Mouse (Mus musculus): ENCODE results near the gene H2-DMb2. TPM values are rescaled to one million over a fixed set of nuclear protein-coding genes. Genes with fewer than 3 reads are reported as not detected.

H2-DMb2 gene
- total RNA-seq, 1 experiment from 2014 or later, result 3.3 TPM

- ATAC-seq (replicated peaks; ENCODE audit: low read depth, poor library complexity, severe bottlenecking), result peak; percentile 68
Observed at GRCm38 (mm10) chr17:34197904-34198520, 54.9 kb downstream of the H2-DMb2 start.

- no peak for ATAC-seq (replicated peaks; ENCODE audit: low read depth, poor library complexity, severe bottlenecking)
Observed at GRCm38 (mm10) chr17:34198521-34198912, 55.4 kb downstream of the H2-DMb2 start.

DNA sequence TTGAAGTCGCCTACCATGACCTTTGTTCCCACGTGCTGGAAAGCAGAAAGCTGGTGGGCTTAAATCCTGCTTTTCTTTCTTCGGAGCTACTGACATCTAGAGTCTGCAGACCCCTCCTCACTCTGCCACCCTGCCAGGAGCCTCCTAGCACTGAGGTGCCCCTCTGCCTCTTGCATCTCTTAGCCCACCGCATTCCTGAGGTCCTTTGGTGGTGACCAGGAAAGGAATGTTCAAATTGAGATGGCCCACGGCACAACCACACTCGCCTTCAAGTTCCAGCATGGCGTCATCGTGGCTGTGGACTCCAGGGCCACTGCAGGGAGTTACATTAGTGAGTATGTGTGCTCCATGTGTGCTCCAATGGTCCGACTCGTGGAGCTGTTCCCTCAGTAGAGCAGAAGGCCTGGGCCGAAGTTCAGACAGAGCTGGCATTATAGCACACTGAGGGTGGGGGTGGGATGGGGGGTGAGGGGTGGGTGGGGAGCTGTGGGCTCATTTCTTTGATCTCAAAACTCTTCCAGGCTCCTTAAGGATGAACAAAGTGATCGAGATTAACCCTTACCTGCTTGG lies 56.0 kb downstream of the H2-DMb2 start:
- ATAC-seq (replicated peaks; ENCODE audit: low read depth, poor library complexity, severe bottlenecking), result no peak

DNA sequence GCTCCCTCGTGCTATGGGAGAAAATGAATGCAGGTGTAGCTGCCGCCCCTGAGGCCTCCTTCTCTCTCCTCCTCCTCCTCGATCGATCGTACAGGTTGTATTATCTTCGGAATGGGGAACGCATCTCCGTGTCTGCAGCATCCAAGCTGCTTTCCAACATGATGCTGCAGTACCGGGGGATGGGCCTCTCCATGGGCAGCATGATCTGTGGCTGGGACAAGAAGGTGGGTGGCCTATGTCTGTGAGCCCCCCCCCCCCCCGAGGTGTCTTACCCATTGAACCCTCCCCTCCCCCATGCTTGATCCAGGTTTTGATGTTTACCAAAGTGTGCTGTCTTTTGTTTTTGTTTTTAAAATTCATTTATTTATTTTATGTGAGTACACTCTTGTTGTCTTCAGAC lies 56.9 kb downstream of the H2-DMb2 start:
- no peak for ATAC-seq (replicated peaks; ENCODE audit: low read depth, poor library complexity, severe bottlenecking)

DNA sequence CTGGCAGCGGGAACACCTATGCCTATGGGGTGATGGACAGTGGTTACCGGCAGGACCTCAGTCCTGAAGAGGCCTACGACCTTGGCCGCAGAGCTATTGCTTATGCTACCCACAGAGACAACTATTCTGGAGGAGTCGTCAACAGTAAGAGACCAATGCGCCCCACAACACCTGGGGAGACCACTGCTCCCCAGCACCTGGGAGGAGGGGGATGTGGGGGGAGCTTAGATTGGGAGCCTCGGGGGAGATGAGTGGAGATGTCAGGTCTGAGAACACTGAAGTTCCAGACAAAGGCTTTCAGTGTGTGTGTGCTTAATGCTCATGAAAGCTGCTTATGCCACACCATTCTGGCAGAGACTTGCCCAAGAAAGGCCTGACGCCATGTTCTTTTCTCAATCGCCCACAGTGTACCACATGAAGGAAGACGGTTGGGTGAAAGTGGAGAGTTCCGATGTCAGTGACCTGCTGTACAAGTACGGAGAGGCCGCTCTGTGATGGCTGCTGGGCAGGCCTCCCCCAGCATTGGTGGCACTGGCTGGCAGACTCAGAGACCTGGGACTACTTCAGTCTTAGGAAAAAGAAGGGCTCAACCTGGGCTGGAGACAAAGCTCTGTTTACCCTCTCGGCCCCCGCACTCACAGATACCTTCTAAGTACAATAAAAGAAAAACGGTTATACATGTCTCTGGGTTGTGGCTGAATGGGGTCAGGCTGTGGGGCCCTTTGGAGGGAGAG lies 57.8 kb downstream of the H2-DMb2 start:
- ATAC-seq (replicated peaks; ENCODE audit: low read depth, poor library complexity, severe bottlenecking), result no peak

Other genes starting within 250 kb of the H2-DMb2 start
- gene Platr17, start 238.2 kb upstream of the H2-DMb2 start, total RNA-seq (2017), result 1.2 and 1.5 TPM in 2 replicates
- gene Daxx, start 233.9 kb upstream of the H2-DMb2 start, total RNA-seq (2017), result 24.1 and 44.4 TPM in 2 replicates
- 42.2 and 56.4 TPM in 2 replicates for gene Tapbp, start 227.4 kb upstream of the H2-DMb2 start, total RNA-seq (2017)
- gene Zbtb22, start 227.4 kb upstream of the H2-DMb2 start, total RNA-seq (2017), result 16.6 and 24.1 TPM in 2 replicates
- gene Rgl2, start 213.8 kb upstream of the H2-DMb2 start, total RNA-seq (2017), result 21.2 and 22.5 TPM in 2 replicates
- gene Pfdn6, start 203.0 kb upstream of the H2-DMb2 start, total RNA-seq (2017), result 128 and 170 TPM in 2 replicates
- gene Wdr46, start 202.6 kb upstream of the H2-DMb2 start, total RNA-seq (2017), result 50.0 and 62.5 TPM in 2 replicates
- gene B3galt4, start 191.8 kb upstream of the H2-DMb2 start, total RNA-seq (2017), result 2.6 and 2.7 TPM in 2 replicates
- gene Vps52, start 187.5 kb upstream of the H2-DMb2 start, total RNA-seq (2017), result 13.0 and 16.4 TPM in 2 replicates
- gene Rps18, start 187.3 kb upstream of the H2-DMb2 start, total RNA-seq (2017), result 1,549 and 1,746 TPM in 2 replicates
- gene H2-K1, start 143.0 kb upstream of the H2-DMb2 start, total RNA-seq (2017), result 983 and 1,076 TPM in 2 replicates
- gene Ring1, start 118.6 kb upstream of the H2-DMb2 start, total RNA-seq (2017), result 11.9 and 12.8 TPM in 2 replicates
- gene H2-Ke6, start 115.2 kb upstream of the H2-DMb2 start, total RNA-seq (2017), result 43.8 and 60.6 TPM in 2 replicates
- gene Slc39a7, start 111.6 kb upstream of the H2-DMb2 start, total RNA-seq (2017), result 70.5 and 100 TPM in 2 replicates
- 34.1 and 36.3 TPM in 2 replicates for gene Rxrb, start 111.5 kb upstream of the H2-DMb2 start, total RNA-seq (2017)
- 4.1 and 10.4 TPM in 2 replicates for gene Col11a2, start 103.9 kb upstream of the H2-DMb2 start, total RNA-seq (2017)
- 7.8 and 10.5 TPM in 2 replicates for gene H2-Oa, start 51.0 kb upstream of the H2-DMb2 start, total RNA-seq (2017)
- 90.2 and 104 TPM in 2 replicates for gene H2-DMa, start 23.8 kb upstream of the H2-DMb2 start, total RNA-seq (2017)
- 347 and 388 TPM in 2 replicates for gene Brd2, start 20.7 kb upstream of the H2-DMb2 start, total RNA-seq (2017)
- 31.9 and 35.1 TPM in 2 replicates for gene H2-DMb1, start 9.8 kb downstream of the H2-DMb2 start, total RNA-seq (2017)
- 77.8 and 120 TPM in 2 replicates for gene Tap1, start 44.2 kb downstream of the H2-DMb2 start, total RNA-seq (2017)
- gene Psmb9, start 44.5 kb downstream of the H2-DMb2 start, total RNA-seq (2017), result 75.3 and 119 TPM in 2 replicates
- 480 and 499 TPM in 2 replicates for gene Psmb8, start 54.4 kb downstream of the H2-DMb2 start, total RNA-seq (2017)
- gene Tap2, start 60.2 kb downstream of the H2-DMb2 start, total RNA-seq (2017), result 80.1 and 87.6 TPM in 2 replicates
- 25.5 and 27.7 TPM in 2 replicates for gene H2-Ob, start 95.6 kb downstream of the H2-DMb2 start, total RNA-seq (2017)
- gene H2-Ab1, start 114.4 kb downstream of the H2-DMb2 start, total RNA-seq (2017), result 67.2 and 91.5 TPM in 2 replicates
- 17.1 and 26.2 TPM in 2 replicates for gene H2-Aa, start 144.5 kb downstream of the H2-DMb2 start, total RNA-seq (2017)
- 17.3 and 17.9 TPM in 2 replicates for gene H2-Eb1, start 162.6 kb downstream of the H2-DMb2 start, total RNA-seq (2017)
- gene H2-Eb2, start 182.4 kb downstream of the H2-DMb2 start, total RNA-seq (2017), result not detected in 2 replicates
- not detected in 2 replicates for gene Btnl2, start 211.5 kb downstream of the H2-DMb2 start, total RNA-seq (2017)
- not detected in 2 replicates for gene Btnl1, start 233.8 kb downstream of the H2-DMb2 start, total RNA-seq (2017)

Data from common myeloid progenitor, adult 5-6 weeks (primary cell).